31 mouse cellular contexts compared by ENCODE assay signal in genomic region chr5:18367864-18368263, GRCm38 (mm10). TPM values are rescaled to one million over a fixed set of nuclear protein-coding genes. Genes with fewer than 3 reads are reported as not detected.
DNase-seq lines count a peak whose midpoint lies in the region; ATAC-seq and TF ChIP-seq lines count a peak whose summit lies in the region.
"Had no signal": no experiment of that assay in that cellular context is flagged by ENCODE, and none has a peak within 500 bp of the region (broad histone marks: within the 10 kb centered on the region; RNA-seq: fewer than 3 reads in every experiment).

No protein-coding gene starts in this region.

- H3K9me3 ChIP-seq in forebrain, embryonic 16.5 days (ENCODE audit: control insufficient read depth, low read length), result 0 out of 2 replicates have a peak, but pooled peaks cover 3% of the 10 kb centered on the region
- H3K9me3 ChIP-seq in forebrain, postnatal 0 days (ENCODE audit: low read length), result no peaks in the 10 kb centered on the region
- H3K9me3 ChIP-seq in stomach, postnatal 0 days (ENCODE audit: control insufficient read depth, low read length), result no peaks in the 10 kb centered on the region
- H3K9me3 ChIP-seq: embryonic facial prominence, embryonic 10.5 days; embryonic facial prominence, embryonic 15.5 days; heart, embryonic 10.5 days; hindbrain, embryonic 13.5 days; liver, embryonic 13.5 days; midbrain, embryonic 13.5 days; neural tube, embryonic 13.5 days; stomach, embryonic 15.5 days had no signal

- H3K27me3 ChIP-seq in forebrain, embryonic 16.5 days (replicated peaks; ENCODE audit: control insufficient read depth, insufficient read depth, low read length), result no peaks in the 10 kb centered on the region
- H3K27me3 ChIP-seq in forebrain, postnatal 0 days (ENCODE audit: insufficient read depth, low read length), result no peaks in the 10 kb centered on the region
- no peaks in the 10 kb centered on the region for H3K27me3 ChIP-seq in stomach, postnatal 0 days (ENCODE audit: control insufficient read depth, insufficient read depth, low read length)
- H3K27me3 ChIP-seq: embryonic facial prominence, embryonic 15.5 days; hindbrain, embryonic 13.5 days; liver, embryonic 13.5 days; midbrain, embryonic 13.5 days; neural tube, embryonic 13.5 days; stomach, embryonic 15.5 days had no signal

- no peak for TF ChIP-seq EP300 in stomach, postnatal 0 days (optimal IDR thresholded peaks at IDR 0.05)

- H3K4me1 ChIP-seq in forebrain, embryonic 16.5 days (replicated peaks; ENCODE audit: control insufficient read depth, insufficient read depth, low read length), result no peaks in the 10 kb centered on the region
- H3K4me1 ChIP-seq in forebrain, postnatal 0 days (ENCODE audit: insufficient read depth), result no peaks in the 10 kb centered on the region
- no peaks in the 10 kb centered on the region for H3K4me1 ChIP-seq in stomach, postnatal 0 days (replicated peaks; ENCODE audit: control insufficient read depth, insufficient read depth)
- H3K4me1 ChIP-seq: embryonic facial prominence, embryonic 10.5 days; embryonic facial prominence, embryonic 15.5 days; heart, embryonic 10.5 days; hindbrain, embryonic 13.5 days; liver, embryonic 13.5 days; midbrain, embryonic 13.5 days; stomach, embryonic 15.5 days had no signal

- no peak overlapping the region for H3K27ac ChIP-seq in forebrain, embryonic 16.5 days (ENCODE audit: low read length)
- no peak overlapping the region for H3K27ac ChIP-seq in forebrain, postnatal 0 days (ENCODE audit: low read depth, low read length)
- no peak overlapping the region for H3K27ac ChIP-seq in stomach, postnatal 0 days (replicated peaks)
- H3K27ac ChIP-seq: embryonic facial prominence, embryonic 10.5 days; embryonic facial prominence, embryonic 15.5 days; heart, embryonic 10.5 days; hindbrain, embryonic 13.5 days; kidney, postnatal 0 days; liver, embryonic 13.5 days; macrophage; midbrain, embryonic 13.5 days; neural tube, embryonic 13.5 days; stomach, embryonic 15.5 days had no signal

- no peak overlapping the region for H3K4me3 ChIP-seq in forebrain, embryonic 16.5 days (replicated peaks; ENCODE audit: low read length)
- no peak overlapping the region for H3K4me3 ChIP-seq in forebrain, postnatal 0 days (ENCODE audit: low read depth, low read length)
- H3K4me3 ChIP-seq in stomach, postnatal 0 days (ENCODE audit: low read depth, low read length), result no peak overlapping the region
- H3K4me3 ChIP-seq: embryonic facial prominence, embryonic 10.5 days; embryonic facial prominence, embryonic 15.5 days; heart, embryonic 10.5 days; hindbrain, embryonic 13.5 days; liver, embryonic 13.5 days; midbrain, embryonic 13.5 days; neural tube, embryonic 13.5 days; stomach, embryonic 15.5 days had no signal

- H3K36me3 ChIP-seq in forebrain, embryonic 16.5 days (ENCODE audit: control insufficient read depth, insufficient read depth), result no peaks in the 10 kb centered on the region
- no peaks in the 10 kb centered on the region for H3K36me3 ChIP-seq in forebrain, postnatal 0 days (ENCODE audit: insufficient read depth)
- no peaks in the 10 kb centered on the region for H3K36me3 ChIP-seq in stomach, postnatal 0 days (ENCODE audit: control insufficient read depth, insufficient read depth, low read length)
- H3K36me3 ChIP-seq: embryonic facial prominence, embryonic 10.5 days; embryonic facial prominence, embryonic 15.5 days; heart, embryonic 10.5 days; hindbrain, embryonic 13.5 days; liver, embryonic 13.5 days; midbrain, embryonic 13.5 days; neural tube, embryonic 13.5 days; stomach, embryonic 15.5 days had no signal

- no peak overlapping the region for H3K9ac ChIP-seq in forebrain, embryonic 16.5 days (replicated peaks; ENCODE audit: low read depth, low read length)
- H3K9ac ChIP-seq in forebrain, postnatal 0 days, result no peak overlapping the region
- no peak overlapping the region for H3K9ac ChIP-seq in stomach, postnatal 0 days (ENCODE audit: low read length)
- H3K9ac ChIP-seq: embryonic facial prominence, embryonic 15.5 days; hindbrain, embryonic 13.5 days; liver, embryonic 13.5 days; midbrain, embryonic 13.5 days; neural tube, embryonic 13.5 days; stomach, embryonic 15.5 days had no signal

- peak; percentile 36; the same call in 1 of the 2 replicates for ATAC-seq in forebrain, embryonic 16.5 days
- no peak for ATAC-seq in forebrain, postnatal 0 days
- ATAC-seq in stomach, postnatal 0 days (ENCODE audit: low FRiP score, low TSS enrichment), result no peak
- ATAC-seq: forebrain, embryonic 14.5 days; intestine, embryonic 16.5 days; midbrain, embryonic 13.5 days had no signal

- WGBS in forebrain, embryonic 16.5 days, result 6% methylated on average over 2 of the region's 2 CpGs
- 4% methylated on average over 2 of the region's 2 CpGs for WGBS in forebrain, postnatal 0 days
- 6% methylated on average over 2 of the region's 2 CpGs for WGBS in stomach, postnatal 0 days

- no peak overlapping the region for H3K4me2 ChIP-seq in forebrain, embryonic 16.5 days (ENCODE audit: low read length)
- no peak overlapping the region for H3K4me2 ChIP-seq in forebrain, postnatal 0 days (ENCODE audit: low read depth)
- H3K4me2 ChIP-seq in stomach, postnatal 0 days (replicated peaks; ENCODE audit: low read depth), result no peak overlapping the region
- H3K4me2 ChIP-seq: embryonic facial prominence, embryonic 15.5 days; hindbrain, embryonic 13.5 days; liver, embryonic 13.5 days; midbrain, embryonic 13.5 days; neural tube, embryonic 13.5 days; stomach, embryonic 15.5 days had no signal

- TF ChIP-seq CTCF in forebrain, postnatal 0 days (IDR thresholded peaks at IDR 0.05; ENCODE audit: low read depth), result no peak
- TF ChIP-seq CTCF in stomach, postnatal 0 days (IDR thresholded peaks at IDR 0.05; ENCODE audit: low read depth), result no peak

- no peak for DNase-seq in forebrain, postnatal 0 days
- DNase-seq in cerebellum, adult 11 months, result peak; percentile 68
- peak; percentile 88 for DNase-seq in cerebellum, adult 9-10 months
- peak; percentile 72 to 74 for DNase-seq in cerebellum, postnatal 36 days
- no peak for DNase-seq in thymus, postnatal 14 days
- DNase-seq in stomach, postnatal 0 days (ENCODE audit: low spot score), result no peak
- no peak for DNase-seq in adrenal gland, adult 18-20 months (ENCODE audit: low spot score in 2 of 2)
- DNase-seq: adrenal gland, adult 2 months; gastrocnemius, postnatal 25 days; heart, adult 11 months; heart, postnatal 36 days; kidney, adult 8-10 months; kidney, postnatal 4 days; left cerebral cortex, postnatal 4 days; liver, embryonic 13.5 days; lung, adult 2 months; lung, postnatal 10 days; thymus, postnatal 25 days had no signal

RNA-seq across cellular contexts. Expression of gene Gnai1, which starts 7.7 kb away (rescaled TPM):
- polyA plus RNA-seq in forebrain, embryonic 16.5 days (2015; fragmentation: Nextera tagmentation; extraction: Ambion mirVana), result 73.3 and 75.3 TPM in 2 replicates
- total RNA-seq in forebrain, postnatal 0 days (2014; rRNA removed), result 102 and 112 TPM in 2 replicates
- 104 and 114 TPM in 2 replicates for polyA plus RNA-seq in forebrain, postnatal 0 days (2015; fragmentation: Nextera tagmentation; extraction: Ambion mirVana)
- 18.1 and 19.1 TPM in 2 replicates for polyA plus RNA-seq in stomach, postnatal 0 days (2015; fragmentation: Nextera tagmentation; extraction: Ambion mirVana)
- total RNA-seq in adrenal gland, adult 18-20 months (2021), result 10 to 100 TPM; 32.0 to 45.8 TPM
- total RNA-seq: megakaryocyte-erythroid progenitor cell, adult 5-6 weeks had no signal
- polyA plus RNA-seq: macrophage had no signal

Comparison
In these comparisons a context has a peak if more than half of its experiments do, and no peak if none do; other contexts are left out.
1. DNase-seq: peak in cerebellum, adult 11 months (single experiment), cerebellum, adult 9-10 months (single experiment) and cerebellum, postnatal 36 days (2 of 2); none in forebrain, postnatal 0 days (single experiment), thymus, postnatal 14 days (single experiment), stomach, postnatal 0 days (single experiment) and adrenal gland, adult 18-20 months (0 of 2).